Mouse (Mus musculus) heart, embryonic 13.5 days (tissue): ENCODE measurements at regions not wholly inside any gene's neighbourhood (a gene's known extent, or its start where the extent isn't known, plus 50 kb on each side); places are given as distances from the start of the nearest gene placed in this dataset.
"Not testable (repeated sequence)": the region's sequence is repeated elsewhere in the genome, so short reads cannot be mapped to it uniquely, and the experiment has no call there.

ENCODE experiments used
- ATAC-seq: fragments of 200-750 bp; cut with Nextera tagmentation; 2 replicates; pipeline ENCODE4 v1.8.0; 2017; ENCODE audit warnings: moderate TSS enrichment; ENCODE audit not compliant: insufficient number of reproducible peaks, low FRiP score, low TSS enrichment; ENCODE audit errors: extremely low read depth
- H3K27ac ChIP-seq: fragments of 300-500 bp; sonication (generic); replicated peaks from 2 replicates; pipeline ENCODE4 v1.5.1; 2015; ENCODE audit warnings: moderate library complexity, mild to moderate bottlenecking, inconsistent platforms
- H3K27me3 ChIP-seq: fragments of 300-500 bp; sonication (generic); replicated peaks from 2 replicates; pipeline ENCODE4 v1.6.1; 2015; ENCODE audit warnings: mild to moderate bottlenecking, inconsistent platforms
- H3K36me3 ChIP-seq: fragments of 300-500 bp; sonication (generic); 2 replicates; pipeline ENCODE4 v1.6.1; 2015; ENCODE audit warnings: mild to moderate bottlenecking, inconsistent platforms
- H3K4me1 ChIP-seq: fragments of 300-500 bp; sonication (generic); 2 replicates; pipeline ENCODE4 v1.6.1; 2015; ENCODE audit warnings: inconsistent platforms
- H3K4me2 ChIP-seq: fragments of 300-500 bp; sonication (generic); 2 replicates; pipeline ENCODE4 v1.6.1; 2015; ENCODE audit warnings: inconsistent platforms, mild to moderate bottlenecking, moderate library complexity
- H3K4me3 ChIP-seq: fragments of 300-500 bp; sonication (generic); 2 replicates; pipeline ENCODE4 v1.5.1; 2015; ENCODE audit warnings: moderate library complexity, mild to moderate bottlenecking, inconsistent platforms
- H3K9ac ChIP-seq: fragments of 300-500 bp; sonication (generic); 2 replicates; pipeline ENCODE4 v1.6.1; 2015; ENCODE audit warnings: inconsistent platforms, mild to moderate bottlenecking, moderate library complexity
- H3K9me3 ChIP-seq: fragments of 300-500 bp; sonication (generic); 2 replicates; pipeline ENCODE4 v1.6.1; 2016; ENCODE audit warnings: inconsistent platforms
- WGBS: fragments of 180-500 bp; shearing (Covaris S2); methylation state at CpG from one replicate; pipeline ENCODE4 v1.1.7; 2015; ENCODE audit warnings: mixed read lengths; 5-methylcytosine and 5-hydroxymethylcytosine counted together

DNA sequence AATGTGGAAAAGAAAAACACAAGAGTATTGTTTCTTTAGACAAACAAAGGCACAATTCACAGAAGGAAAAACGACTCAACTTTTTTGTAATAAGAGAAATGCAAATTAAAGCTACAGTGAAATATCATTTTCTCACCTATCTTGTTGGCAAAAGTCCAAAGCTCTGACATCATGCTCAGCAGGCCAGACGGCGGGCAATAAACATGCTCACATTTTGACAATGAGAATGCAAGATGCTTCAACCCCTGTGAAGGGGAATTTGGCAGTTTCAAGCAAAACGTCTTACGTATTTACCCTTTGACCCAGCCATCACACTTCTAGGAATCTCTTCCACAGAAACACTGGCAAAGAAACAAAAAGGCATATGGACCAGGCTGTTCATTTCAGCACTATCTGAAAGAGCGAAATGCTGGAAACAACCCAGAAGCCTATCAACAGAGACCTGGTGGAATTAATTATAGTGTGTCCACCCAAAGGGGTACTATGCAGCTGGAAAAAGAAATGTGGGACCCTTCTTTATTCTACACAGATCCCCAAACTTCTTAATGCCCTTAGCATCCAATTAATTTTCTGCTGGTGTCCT is 203.4 kb upstream of the 2610301B20Rik start:
- no peaks in the 10 kb centered on the region for H3K27me3 ChIP-seq
- H3K27ac ChIP-seq = no peak overlapping the region
- no peak overlapping the region for H3K4me2 ChIP-seq
- H3K9ac ChIP-seq = no peak overlapping the region
- 50% methylated on average over 6 of the region's 6 CpGs for WGBS
- no peaks in the 10 kb centered on the region for H3K9me3 ChIP-seq
- no peak for ATAC-seq
- H3K4me3 ChIP-seq = no peak overlapping the region
- H3K4me1 ChIP-seq = peaks cover 4% of the 10 kb centered on the region; the same call in 1 of the 2 replicates
- H3K36me3 ChIP-seq = no peaks in the 10 kb centered on the region

DNA sequence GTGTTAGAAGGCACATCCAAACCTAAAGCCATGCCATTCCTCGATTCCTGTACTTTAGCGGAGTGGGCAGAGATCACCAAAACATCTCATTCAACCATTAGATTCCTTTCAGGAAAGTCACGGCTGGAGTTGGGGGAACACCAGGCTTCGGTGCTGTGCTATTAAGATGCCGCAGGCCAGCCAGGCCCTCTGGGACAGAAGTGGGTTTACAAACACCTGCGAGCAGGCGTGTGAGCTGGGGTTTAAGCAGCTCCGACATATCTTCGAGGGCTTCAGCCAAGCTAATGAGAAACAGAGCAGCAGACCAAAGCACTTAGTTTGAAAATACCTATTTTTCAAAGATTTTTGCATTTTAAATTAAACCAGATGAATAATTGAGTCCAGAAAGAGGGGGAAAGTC is 183.2 kb upstream of the 2610301B20Rik start:
- Histone ChIP-seq H3K4me2 (no peak overlapping the region), H3K4me3 (no peak overlapping the region)

DNA sequence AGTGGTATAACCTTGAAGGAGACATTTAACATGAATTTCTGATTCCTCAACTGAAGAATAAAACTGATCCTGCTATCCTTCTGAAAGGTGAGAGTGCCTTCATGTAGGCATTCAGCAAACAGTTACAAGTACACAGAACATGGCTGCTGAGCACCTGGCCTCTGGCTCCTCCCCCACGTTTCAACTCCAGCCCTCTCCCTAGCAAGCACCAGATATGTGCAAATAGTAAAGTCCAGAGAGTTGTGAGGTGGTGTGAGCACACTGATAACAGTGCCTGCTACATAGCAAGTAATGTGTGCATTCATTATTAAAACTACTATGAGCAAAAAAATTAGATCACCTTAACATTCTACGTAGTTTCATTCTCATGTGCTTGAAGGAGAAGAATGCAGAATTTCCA is 181.4 kb upstream of the 2610301B20Rik start:
- H3K9me3 ChIP-seq = no peaks in the 10 kb centered on the region
- WGBS = 66% methylated on average over 2 of the region's 2 CpGs
- no peak overlapping the region for H3K27ac ChIP-seq
- H3K9ac ChIP-seq = no peak overlapping the region
- peaks cover 11% of the 10 kb centered on the region; the same call in 1 of the 2 replicates for H3K27me3 ChIP-seq
- no peak for ATAC-seq
- no peaks in the 10 kb centered on the region for H3K36me3 ChIP-seq
- no peak overlapping the region for H3K4me3 ChIP-seq
- no peak overlapping the region for H3K4me2 ChIP-seq
- peaks cover 8% of the 10 kb centered on the region for H3K4me1 ChIP-seq

More for the DNA sequence above, 183.2 kb upstream of the 2610301B20Rik start:
- peaks cover 11% of the 10 kb centered on the region; the same call in 1 of the 2 replicates for H3K27me3 ChIP-seq
- H3K36me3 ChIP-seq = no peaks in the 10 kb centered on the region
- no peak overlapping the region for H3K27ac ChIP-seq
- WGBS = 80% methylated on average over 9 of the region's 9 CpGs
- H3K4me1 ChIP-seq = no peaks in the 10 kb centered on the region
- no peaks in the 10 kb centered on the region for H3K9me3 ChIP-seq
- ATAC-seq = no peak
- no peak overlapping the region for H3K9ac ChIP-seq

DNA sequence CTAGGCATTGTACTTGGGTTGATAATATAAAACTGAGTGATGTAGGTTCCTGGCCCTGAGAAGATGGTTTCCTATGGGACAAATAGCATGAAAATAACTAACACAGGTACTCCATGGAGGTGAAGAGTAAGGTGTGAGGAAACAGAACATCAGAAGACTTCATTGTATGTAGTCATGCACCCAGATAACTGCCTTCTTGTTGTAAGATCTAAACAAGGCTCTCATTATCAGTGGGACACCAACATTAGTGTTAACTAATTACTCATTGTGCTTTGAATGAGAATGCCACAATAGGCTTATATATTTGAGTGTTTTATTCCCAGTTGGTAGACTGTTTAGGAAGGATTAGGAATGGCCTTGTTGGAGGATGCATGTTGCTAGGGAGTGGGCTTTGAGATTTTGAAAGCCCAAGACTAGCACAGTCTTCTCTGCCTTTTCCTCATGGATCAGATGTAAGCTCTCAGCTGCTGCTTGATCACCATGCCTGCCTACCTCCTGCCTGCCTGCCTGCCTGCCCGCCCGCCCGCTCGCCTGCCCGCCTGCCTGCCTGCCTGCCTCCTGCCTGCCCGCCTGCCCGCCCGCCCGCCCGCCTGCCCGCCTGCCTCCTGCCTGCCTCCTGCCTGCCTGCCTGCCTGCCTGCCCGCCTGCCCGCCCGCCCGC is 180.7 kb upstream of the 2610301B20Rik start:
- H3K27me3 ChIP-seq = peaks cover 11% of the 10 kb centered on the region; the same call in 1 of the 2 replicates
- no peaks in the 10 kb centered on the region for H3K36me3 ChIP-seq
- H3K9ac ChIP-seq = peak overlapping the region; percentile 70
- peak overlapping the region; percentile 62 for H3K4me2 ChIP-seq
- peaks cover 16% of the 10 kb centered on the region for H3K4me1 ChIP-seq
- peak overlapping the region; percentile 38 for H3K4me3 ChIP-seq
- ATAC-seq = no peak
- no peaks in the 10 kb centered on the region for H3K9me3 ChIP-seq
- WGBS = 2% methylated on average over 9 of the region's 15 CpGs
- H3K27ac ChIP-seq = no peak overlapping the region

DNA sequence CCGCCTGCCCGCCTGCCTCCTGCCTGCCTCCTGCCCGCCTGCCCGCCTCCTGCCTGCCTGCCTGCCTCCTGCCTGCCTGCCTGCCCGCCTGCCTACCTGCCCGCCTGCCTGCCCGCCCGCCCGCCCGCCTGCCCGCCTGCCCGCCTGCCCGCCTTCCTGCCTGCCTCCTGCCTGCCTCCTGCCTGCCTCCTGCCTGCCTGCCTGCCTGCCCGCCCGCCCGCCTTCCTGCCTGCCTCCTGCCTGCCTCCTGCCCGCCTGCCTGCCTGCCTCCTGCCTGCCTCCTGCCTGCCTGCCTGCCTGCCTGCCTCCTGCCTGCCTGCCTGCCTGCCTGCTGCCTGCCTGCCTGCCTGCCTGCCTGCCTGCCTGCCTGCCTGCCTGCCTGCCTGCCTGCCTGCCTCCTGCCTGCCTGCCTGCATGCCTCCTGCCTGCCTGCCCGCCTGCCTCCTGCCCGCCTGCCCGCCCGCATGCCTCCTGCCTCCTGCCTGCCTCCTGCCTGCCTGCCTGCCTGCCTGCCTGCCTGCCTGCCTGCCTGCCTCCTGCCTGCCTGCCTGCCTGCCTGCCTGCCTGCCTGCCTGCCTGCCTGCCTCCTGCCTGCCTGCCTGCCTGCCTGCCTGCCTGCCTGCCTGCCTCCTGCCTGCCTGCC is 180.1 kb upstream of the 2610301B20Rik start:
- Histone ChIP-seq H3K9ac (peak overlapping the region; percentile 70; the same call in 1 of the 2 replicates), H3K4me3 (peak overlapping the region; percentile 38), H3K27me3 (peaks cover 11% of the 10 kb centered on the region; the same call in 1 of the 2 replicates), H3K4me1 (peaks cover 19% of the 10 kb centered on the region), H3K4me2 (peak overlapping the region; percentile 62)
- H3K36me3 ChIP-seq, H3K27ac ChIP-seq, ATAC-seq, H3K9me3 ChIP-seq: not testable (repeated sequence)
- WGBS = 34% methylated on average over 8 of the region's 21 CpGs

DNA sequence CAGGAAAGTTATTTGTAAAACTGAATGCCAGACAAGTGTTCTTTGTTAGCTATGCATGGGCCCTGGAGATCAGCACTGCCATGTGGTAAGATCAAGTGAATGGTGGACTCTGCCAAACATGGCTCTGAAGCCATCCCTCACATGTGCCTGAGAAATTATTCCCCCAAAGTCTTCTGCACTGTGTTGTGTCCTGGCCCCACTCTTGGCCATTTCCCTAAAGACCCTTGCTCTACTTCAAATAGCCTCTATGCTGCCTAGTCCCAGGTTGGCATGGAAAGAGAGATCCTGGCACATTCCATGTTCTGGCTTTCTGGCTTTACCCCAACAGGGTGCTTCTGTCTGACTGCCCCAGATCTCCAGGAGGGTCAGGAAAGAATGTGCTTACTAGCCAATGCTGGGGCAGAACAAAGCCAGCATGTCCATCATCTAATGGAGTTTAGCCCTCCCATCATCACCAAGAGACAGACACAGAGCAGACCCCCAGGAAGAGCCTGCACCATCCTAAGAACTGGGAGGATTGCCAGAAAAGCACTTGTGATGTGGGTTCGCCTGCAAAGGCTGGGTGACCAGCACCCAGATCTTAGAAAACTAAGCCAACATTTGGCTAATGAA is 177.0 kb upstream of the 2610301B20Rik start:
- Histone ChIP-seq H3K36me3 (no peaks in the 10 kb centered on the region), H3K27me3 (peaks cover 5% of the 10 kb centered on the region; the same call in 1 of the 2 replicates), H3K27ac (peak overlapping the region; percentile 79; the same call in 1 of the 2 replicates), H3K9me3 (no peaks in the 10 kb centered on the region), H3K4me3 (no peak overlapping the region), H3K9ac (no peak overlapping the region), H3K4me2 (no peak overlapping the region), H3K4me1 (peaks cover 26% of the 10 kb centered on the region)
- no peak; the same call in 1 of the 2 replicates for ATAC-seq
- WGBS = 41% methylated on average over 1 of the region's 1 CpGs

DNA sequence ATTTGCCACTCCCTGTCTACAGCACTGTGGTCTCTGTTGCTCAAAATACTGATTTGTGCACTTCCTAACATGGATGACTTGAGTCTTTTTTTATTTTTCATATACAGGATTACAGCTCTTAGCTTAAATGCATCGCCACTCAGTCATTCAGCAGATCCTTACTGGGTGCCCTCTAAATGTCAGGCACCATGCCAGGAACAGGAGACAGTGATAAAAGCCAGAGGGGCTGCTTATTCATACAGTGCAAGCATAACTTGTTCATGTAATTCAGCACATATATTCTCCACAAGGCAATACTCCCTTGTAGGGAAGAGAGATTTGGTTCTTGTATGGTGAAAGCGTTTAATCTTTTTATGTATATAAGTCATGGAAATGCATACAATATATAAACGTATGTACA is 175.7 kb upstream of the 2610301B20Rik start:
- WGBS = 53% methylated on average over 3 of the region's 3 CpGs
- H3K9ac ChIP-seq = no peak overlapping the region
- no peak overlapping the region for H3K4me3 ChIP-seq
- H3K27ac ChIP-seq = peak overlapping the region; percentile 79
- no peak for ATAC-seq
- peaks cover 39% of the 10 kb centered on the region for H3K4me1 ChIP-seq
- no peak overlapping the region for H3K4me2 ChIP-seq
- no peaks in the 10 kb centered on the region for H3K9me3 ChIP-seq
- H3K36me3 ChIP-seq = no peaks in the 10 kb centered on the region
- no peaks in the 10 kb centered on the region for H3K27me3 ChIP-seq

DNA sequence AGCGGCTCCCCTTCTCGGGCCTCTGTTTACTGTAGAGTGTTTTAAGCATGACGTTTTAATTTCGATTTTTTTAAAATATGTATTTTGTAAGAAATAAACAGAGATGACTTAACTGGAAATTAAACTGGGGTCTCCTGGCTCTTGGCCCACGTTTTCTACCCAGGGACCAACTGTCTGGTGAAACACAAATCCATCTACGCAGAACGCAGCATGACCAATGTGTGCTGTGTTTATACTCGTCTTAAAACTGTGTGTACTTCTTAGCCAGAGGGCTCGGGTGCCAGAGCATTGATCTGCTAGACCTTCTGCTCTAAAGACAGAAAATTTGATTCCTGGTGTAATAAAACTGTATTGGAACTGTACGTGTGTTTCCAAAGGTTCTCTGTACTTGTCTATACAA is 172.8 kb upstream of the 2610301B20Rik start:
- 86% methylated on average over 10 of the region's 10 CpGs for WGBS
- Histone ChIP-seq H3K4me1 (peaks cover 43% of the 10 kb centered on the region), H3K4me2 (no peak overlapping the region), H3K27me3 (no peaks in the 10 kb centered on the region), H3K9me3 (no peaks in the 10 kb centered on the region), H3K27ac (no peak overlapping the region), H3K4me3 (no peak overlapping the region), H3K36me3 (no peaks in the 10 kb centered on the region), H3K9ac (no peak overlapping the region)
- no peak for ATAC-seq

DNA sequence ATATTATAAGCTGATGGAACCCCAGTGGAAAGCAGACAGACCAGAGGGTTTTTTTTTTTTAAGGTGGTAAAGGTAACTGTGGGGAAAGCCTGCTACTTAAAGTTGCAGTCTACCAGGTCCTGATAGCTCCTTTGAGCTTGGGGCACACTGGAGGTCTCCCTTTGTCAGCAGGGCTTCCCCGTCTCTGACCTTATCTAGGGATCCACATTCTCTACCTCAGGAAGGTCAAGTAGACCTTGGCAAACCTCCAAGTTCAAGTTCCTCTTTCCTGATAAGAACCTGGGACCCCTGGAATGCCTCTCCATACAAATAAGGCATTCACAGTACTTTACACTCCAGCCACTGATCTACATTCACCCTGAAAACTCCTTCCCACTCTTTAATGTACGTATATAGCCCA is 171.1 kb upstream of the 2610301B20Rik start:
- Histone ChIP-seq H3K27ac (peak overlapping the region; percentile 40), H3K36me3 (no peaks in the 10 kb centered on the region), H3K27me3 (no peaks in the 10 kb centered on the region), H3K4me3 (no peak overlapping the region), H3K4me1 (peaks cover 42% of the 10 kb centered on the region), H3K9me3 (no peaks in the 10 kb centered on the region), H3K9ac (no peak overlapping the region), H3K4me2 (peak overlapping the region; percentile 1; the same call in 1 of the 2 replicates)
- WGBS = 10% methylated on average over 2 of the region's 2 CpGs
- no peak; the same call in 1 of the 2 replicates for ATAC-seq

DNA sequence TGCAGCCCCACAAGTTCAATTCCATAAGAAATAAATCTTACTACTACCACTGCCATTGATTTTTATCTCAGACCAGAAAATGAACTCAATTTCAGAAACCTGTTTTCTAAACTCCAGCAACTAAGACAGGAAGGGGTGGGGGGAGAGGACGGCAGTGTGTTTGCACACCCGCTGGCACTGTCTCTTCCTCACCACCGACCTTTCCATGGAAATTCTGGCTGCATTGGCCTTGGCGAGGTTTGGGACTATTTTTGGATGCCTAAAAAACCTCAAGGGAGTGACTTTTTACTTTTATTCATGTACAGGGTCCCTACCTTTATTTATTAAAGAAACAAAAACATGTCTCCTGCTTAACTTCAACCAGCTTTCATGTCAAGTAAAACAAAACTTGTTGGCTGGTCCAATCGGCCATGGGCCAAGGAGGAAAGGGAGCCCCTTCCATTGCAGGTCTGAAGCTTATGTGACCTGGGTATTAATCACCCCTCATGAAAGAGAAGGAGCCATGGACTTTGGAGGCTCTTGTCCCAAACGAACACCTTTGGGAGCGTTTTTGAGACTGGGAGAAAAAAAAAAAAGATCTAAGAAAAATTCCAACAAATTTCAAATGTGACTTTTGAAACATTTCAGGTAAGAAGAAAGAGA is 167.2 kb upstream of the 2610301B20Rik start:
- Histone ChIP-seq H3K4me1 (peaks cover 30% of the 10 kb centered on the region), H3K27me3 (no peaks in the 10 kb centered on the region), H3K9ac (no peak overlapping the region), H3K27ac (no peak overlapping the region), H3K4me2 (no peak overlapping the region), H3K9me3 (no peaks in the 10 kb centered on the region), H3K36me3 (no peaks in the 10 kb centered on the region), H3K4me3 (no peak overlapping the region)
- 70% methylated on average over 7 of the region's 7 CpGs for WGBS
- ATAC-seq = no peak

DNA sequence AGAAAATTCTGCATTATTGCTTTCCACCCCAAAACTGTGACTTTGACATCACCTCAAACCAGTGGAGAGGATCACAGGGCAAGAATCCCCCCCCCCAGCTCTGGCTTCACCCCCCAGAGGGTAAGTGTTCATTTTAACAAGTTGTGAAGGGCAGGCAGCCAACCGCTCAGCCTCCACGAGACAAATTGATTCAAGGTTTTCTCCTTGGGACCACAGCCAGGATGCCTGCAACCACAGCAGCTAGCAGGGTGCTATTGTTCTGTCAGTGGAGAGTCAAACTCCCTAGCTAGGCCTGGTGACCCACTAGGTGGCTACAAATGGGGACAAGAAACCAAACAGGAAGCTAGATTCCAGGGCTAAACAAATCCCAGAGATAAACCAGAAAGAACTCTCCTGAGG is 166.6 kb upstream of the 2610301B20Rik start:
- H3K4me2 ChIP-seq = no peak overlapping the region
- H3K4me1 ChIP-seq = peaks cover 24% of the 10 kb centered on the region
- H3K9me3 ChIP-seq = no peaks in the 10 kb centered on the region
- no peak overlapping the region; the same call in 1 of the 2 replicates for H3K27ac ChIP-seq
- no peak overlapping the region for H3K9ac ChIP-seq
- WGBS = 23% methylated on average over 2 of the region's 2 CpGs
- H3K36me3 ChIP-seq = no peaks in the 10 kb centered on the region
- no peaks in the 10 kb centered on the region for H3K27me3 ChIP-seq
- no peak for ATAC-seq
- no peak overlapping the region for H3K4me3 ChIP-seq
